Mouse (Mus musculus) ES-Bruce4 (cell line): ENCODE results near the gene Ecsit. TPM values are rescaled to one million over a fixed set of nuclear protein-coding genes. Genes with fewer than 3 reads are reported as not detected.

Source experiments
- H3K27ac ChIP-seq: 2 replicates; pipeline ENCODE4 v1.5.1; 2012; ENCODE audit warnings: low read length, inconsistent platforms; ENCODE audit not compliant: insufficient read depth
- H3K27me3 ChIP-seq: 2 replicates; pipeline ENCODE4 v1.6.1; 2012; ENCODE audit warnings: mild to moderate bottlenecking, low read length, inconsistent platforms; ENCODE audit not compliant: control insufficient read depth, poor library complexity, insufficient read depth, severe bottlenecking
- H3K36me3 ChIP-seq: 2 replicates; pipeline ENCODE4 v1.6.1; 2012; ENCODE audit warnings: inconsistent platforms, mild to moderate bottlenecking, low read length, moderate library complexity; ENCODE audit not compliant: control insufficient read depth, poor library complexity, insufficient read depth, severe bottlenecking
- H3K4me1 ChIP-seq: one replicate; pipeline ENCODE4 v1.8.1; 2011; ENCODE audit warnings: low read length; ENCODE audit not compliant: control insufficient read depth, insufficient read depth
- H3K4me3 ChIP-seq: 2 replicates; pipeline ENCODE4 v1.5.1; 2011; ENCODE audit warnings: low read depth, mild to moderate bottlenecking, low read length
- H3K9ac ChIP-seq: 2 replicates; pipeline ENCODE4 v1.6.1; 2012; ENCODE audit warnings: low read depth, mild to moderate bottlenecking, inconsistent platforms; ENCODE audit not compliant: poor library complexity, severe bottlenecking
- H3K9me3 ChIP-seq: replicated peaks from 2 replicates; pipeline ENCODE4 v1.6.1; 2012; ENCODE audit warnings: mild to moderate bottlenecking, low read length, inconsistent platforms; ENCODE audit not compliant: control insufficient read depth, poor library complexity, insufficient read depth, severe bottlenecking
- CTCF ChIP-seq: IDR thresholded peaks from one replicate; pipeline ENCODE4 v1.8.1; 2011; ENCODE audit warnings: low read depth, low read length
- EP300 ChIP-seq: IDR thresholded peaks from 2 replicates; pipeline ENCODE4 v1.6.1; 2011; ENCODE audit warnings: low read depth, low read length; ENCODE audit not compliant: insufficient read depth
- POLR2A ChIP-seq: IDR thresholded peaks from one replicate; pipeline ENCODE4 v1.8.1; 2011; ENCODE audit warnings: low read length; ENCODE audit not compliant: insufficient read depth
- polyA plus RNA-seq: library from polyadenylated mRNA; stranded (reverse); fragments of >200 nt; gene quantifications from 2 replicates; pipeline ENCODE4 v1.2.4, GENCODE M21; 2011; ENCODE audit warnings: low read depth; ENCODE audit not compliant: missing spikeins, insufficient read depth, insufficient read length

Ecsit gene
- polyA plus RNA-seq = 20.9 and 21.9 TPM in 2 replicates

DNA sequence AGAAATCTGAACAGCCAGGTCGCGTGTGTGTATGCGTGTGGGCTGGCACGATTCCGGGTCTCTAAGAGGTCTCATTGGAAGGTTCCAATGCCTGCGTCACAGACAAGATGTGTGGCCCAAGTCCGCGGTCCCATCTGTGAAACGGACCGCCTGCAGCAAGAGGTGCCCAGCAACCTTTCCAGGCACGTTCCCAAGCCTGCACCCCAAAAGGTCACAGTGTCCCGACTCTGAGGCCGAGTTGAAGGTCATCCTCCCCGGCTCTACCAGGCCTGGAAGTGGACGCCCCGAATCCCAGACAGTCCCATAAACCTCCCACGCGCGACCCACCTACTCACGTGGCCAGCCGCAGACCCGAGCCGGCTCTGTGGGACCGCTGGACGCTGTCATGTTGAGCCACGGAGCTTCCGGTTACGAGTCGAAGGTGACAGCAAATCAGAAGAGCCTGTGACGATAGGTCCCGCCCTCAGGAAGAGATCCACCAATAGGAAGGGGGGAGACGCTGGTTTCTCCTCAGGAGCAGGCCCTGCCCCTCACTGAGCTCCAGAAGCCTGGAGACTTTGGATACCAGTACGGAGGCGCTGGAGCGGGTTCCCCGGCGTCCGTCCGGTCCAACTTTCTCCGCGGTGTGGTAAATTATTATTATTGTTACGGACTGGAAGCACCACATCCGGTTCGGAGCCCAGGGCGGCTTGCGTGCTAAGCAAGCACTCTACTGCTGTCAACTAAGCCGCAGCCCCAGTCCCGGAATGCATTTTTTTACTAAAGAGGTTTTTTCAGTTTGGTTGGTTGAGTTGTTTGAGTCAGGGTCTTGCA, at the start of gene Ecsit:
Gene Ecsit, minus strand, starts transcription at position 417 of the 813 bp plus-strand sequence.
- Histone ChIP-seq H3K36me3 (no peaks in the 10 kb centered on the region), H3K4me1 (no peaks in the 10 kb centered on the region), H3K9me3 (no peaks in the 10 kb centered on the region), H3K9ac (peak within 1 kb of the TSS; percentile 58), H3K4me3 (peak within 1 kb of the TSS; percentile 89), H3K27me3 (no peaks in the 10 kb centered on the region), H3K27ac (no peak within 1 kb of the TSS)
- no peak for TF ChIP-seq CTCF
- TF ChIP-seq POLR2A = peak; percentile 71
- TF ChIP-seq EP300 = no peak

DNA sequence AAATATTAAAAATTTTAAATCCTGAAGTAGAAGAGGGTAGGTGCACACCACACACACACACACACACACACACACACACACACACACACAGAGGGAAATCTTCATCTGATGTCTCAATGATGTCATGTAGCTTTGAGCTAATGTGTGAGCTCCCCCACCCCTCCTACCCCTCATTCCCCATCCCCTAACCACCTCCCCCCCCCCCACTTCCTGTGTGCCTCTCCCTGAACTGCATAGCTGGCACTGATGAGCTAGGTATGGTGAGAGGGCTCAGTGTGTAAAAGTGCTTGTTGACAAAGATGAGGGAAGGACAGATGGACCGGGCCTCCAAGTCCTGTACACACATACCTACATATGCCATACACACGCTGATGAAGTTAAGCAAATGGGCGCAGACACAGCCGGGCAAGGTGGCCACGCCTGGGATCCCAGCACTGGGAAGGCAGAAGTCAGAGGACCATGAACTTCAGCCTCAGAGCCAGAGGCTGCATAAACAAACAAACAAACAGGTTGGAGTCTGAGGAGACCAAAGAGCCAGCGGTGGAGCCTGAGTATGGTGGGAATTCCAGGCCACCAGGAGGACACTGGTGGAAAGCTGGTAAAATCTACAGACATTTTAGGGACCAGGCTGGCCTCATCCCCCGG, 49.1 kb upstream of the Ecsit start:
- Histone ChIP-seq H3K27ac (no peak overlapping the region), H3K9ac (no peak overlapping the region), H3K4me3 (no peak overlapping the region), H3K27me3 (no peaks in the 10 kb centered on the region), H3K4me1 (peaks cover 10% of the 10 kb centered on the region), H3K9me3 (no peaks in the 10 kb centered on the region), H3K36me3 (no peaks in the 10 kb centered on the region)
- TF ChIP-seq EP300 (no peak), CTCF (no peak), POLR2A (no peak)

DNA sequence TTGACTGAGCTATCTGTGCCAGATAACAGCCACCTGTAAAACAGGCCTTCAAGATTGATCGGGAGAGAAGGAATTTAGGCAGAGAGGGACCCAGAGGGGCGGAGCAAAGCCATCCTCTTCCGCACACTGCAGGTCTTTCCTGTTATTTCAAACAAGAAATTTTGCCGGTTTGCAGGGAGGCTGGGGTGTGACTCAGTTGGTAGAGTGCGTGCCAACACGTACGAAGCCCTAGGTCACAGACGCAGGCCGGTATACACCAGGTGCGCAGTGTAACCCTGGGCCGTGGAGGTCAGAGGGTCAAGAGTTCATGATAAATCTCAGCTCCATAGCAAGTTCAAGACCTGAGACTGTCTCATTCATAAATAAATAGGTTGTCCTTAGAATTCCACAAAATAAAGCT, 47.0 kb upstream of the Ecsit start:
- H3K9ac ChIP-seq = peak overlapping the region; percentile 47
- no peaks in the 10 kb centered on the region for H3K36me3 ChIP-seq
- no peaks in the 10 kb centered on the region for H3K9me3 ChIP-seq
- H3K4me3 ChIP-seq = peak overlapping the region; percentile 67
- TF ChIP-seq CTCF (no peak), EP300 (peak; percentile 90)
- H3K27ac ChIP-seq = no peak overlapping the region
- peaks cover 11% of the 10 kb centered on the region for H3K4me1 ChIP-seq
- H3K27me3 ChIP-seq = no peaks in the 10 kb centered on the region

DNA sequence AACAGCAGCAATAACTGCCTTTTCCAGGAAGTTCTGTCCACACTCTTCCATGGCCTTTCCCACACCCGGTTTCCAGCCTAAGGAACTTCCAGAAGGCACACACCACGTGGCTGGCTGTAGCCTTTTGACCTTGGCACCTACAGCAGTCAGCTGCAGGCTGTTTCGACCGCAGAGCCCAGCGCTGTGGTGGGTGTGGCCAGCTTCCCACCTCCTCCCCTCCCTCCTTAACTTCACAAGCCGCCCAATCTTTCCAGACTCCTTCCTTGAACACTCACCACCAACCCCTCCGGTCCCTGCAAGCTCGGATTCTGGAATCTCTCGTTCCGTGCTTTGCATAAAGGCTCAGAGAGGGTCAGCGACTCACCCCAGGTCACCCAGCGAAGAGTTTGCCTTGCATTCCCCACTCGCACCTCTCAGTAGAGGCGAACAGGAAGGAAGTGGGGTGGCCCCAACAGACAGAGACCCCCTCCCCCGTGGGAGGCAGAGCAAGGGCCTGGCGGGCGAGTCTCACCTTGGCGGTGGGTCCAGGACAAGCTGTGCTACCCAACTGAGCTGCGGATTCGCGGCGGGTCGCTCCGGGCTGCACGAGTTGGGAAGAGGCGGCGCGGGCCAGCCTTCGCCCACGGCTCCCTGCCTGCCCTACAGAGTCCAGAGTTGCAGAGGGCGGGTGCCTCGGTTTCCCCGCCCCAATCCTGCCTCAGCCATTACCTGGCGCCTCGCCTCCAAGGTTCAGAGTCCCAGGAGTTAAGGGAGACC, 46.2 kb upstream of the Ecsit start:
- Histone ChIP-seq H3K36me3 (no peaks in the 10 kb centered on the region), H3K9ac (peak overlapping the region; percentile 47), H3K27ac (peak overlapping the region; percentile 11; the same call in 1 of the 2 replicates), H3K4me1 (peaks cover 12% of the 10 kb centered on the region), H3K9me3 (no peaks in the 10 kb centered on the region), H3K27me3 (no peaks in the 10 kb centered on the region), H3K4me3 (peak overlapping the region; percentile 67)
- TF ChIP-seq EP300 = peak; percentile 91
- no peak for TF ChIP-seq CTCF

DNA sequence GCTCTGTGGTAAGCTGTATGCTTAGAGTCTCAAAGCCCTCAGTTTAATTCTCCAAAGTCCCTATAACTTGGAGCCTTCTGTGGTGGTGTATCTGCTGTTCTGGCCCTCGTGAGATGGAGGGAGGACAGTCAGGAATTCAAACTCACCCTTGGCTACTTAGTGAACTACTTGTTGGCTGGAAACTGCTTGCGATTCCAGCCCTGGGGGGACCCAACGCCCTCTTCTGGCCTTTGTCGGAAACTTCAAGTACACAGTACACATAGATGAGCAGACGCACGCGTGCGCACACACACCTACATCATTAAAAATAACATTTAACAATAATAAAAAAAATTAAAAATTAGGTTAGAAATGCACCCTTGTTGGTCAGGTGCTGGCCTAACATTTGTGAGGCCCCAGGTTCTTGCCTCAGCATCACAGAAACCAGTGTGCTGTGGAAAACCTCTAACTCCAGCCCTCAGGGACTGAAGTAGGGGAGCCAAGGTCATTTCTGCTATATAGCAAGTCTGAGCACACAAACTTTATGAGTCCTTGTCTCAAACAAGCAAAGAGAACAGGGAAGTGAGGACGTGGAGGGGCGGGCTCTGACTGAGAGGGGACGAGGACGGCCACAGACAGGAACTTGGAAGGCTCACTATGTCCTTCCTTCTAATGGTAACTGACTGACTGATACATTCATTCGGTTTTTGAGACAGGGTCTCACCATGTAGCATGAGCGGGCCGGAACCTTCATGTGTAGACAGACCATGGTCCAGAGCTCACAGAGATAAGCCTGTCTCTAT, 40.2 kb upstream of the Ecsit start:
- Histone ChIP-seq H3K27me3 (no peaks in the 10 kb centered on the region), H3K9ac (no peak overlapping the region), H3K9me3 (no peaks in the 10 kb centered on the region), H3K36me3 (no peaks in the 10 kb centered on the region), H3K4me3 (no peak overlapping the region), H3K4me1 (peaks cover 4% of the 10 kb centered on the region), H3K27ac (no peak overlapping the region)
- peak; percentile 24 for TF ChIP-seq CTCF
- TF ChIP-seq EP300 = no peak
- TF ChIP-seq POLR2A = no peak
